Mouse (Mus musculus): Measurements from ENCODE around the gene Gm3646.

The Gm3646 gene

GRCm38 (mm10) chr1:39805243-39805979 is at the start of gene Gm3646:
TSS of gene Gm3646 (minus strand) at chr1:39805332.
- no peak for DNase-seq (ENCODE audit: low read depth, low spot score)

GRCm38 (mm10) chr1:39847066-39847465 is 41.9 kb upstream of the Gm3646 start:
- DNase-seq (ENCODE audit: low read depth, low spot score) = peak; percentile 12

- no peak for DNase-seq (ENCODE audit: low read depth, low spot score)
These were observed 41.0 kb upstream of the Gm3646 start for GRCm38 (mm10) chr1:39846031-39846550.

- DNase-seq (ENCODE audit: low read depth, low spot score) = peak; percentile 85
These were observed 38.2 kb upstream of the Gm3646 start for GRCm38 (mm10) chr1:39843328-39843727.

GRCm38 (mm10) chr1:39842218-39843007 is 37.3 kb upstream of the Gm3646 start:
- peak; percentile 92 for DNase-seq (ENCODE audit: low read depth, low spot score)

GRCm38 (mm10) chr1:39840856-39841255 is 35.7 kb upstream of the Gm3646 start:
- DNase-seq (ENCODE audit: low read depth, low spot score) = peak; percentile 81

GRCm38 (mm10) chr1:39839838-39840237 is 34.7 kb upstream of the Gm3646 start:
- peak; percentile 85 for DNase-seq (ENCODE audit: low read depth, low spot score)

- DNase-seq (ENCODE audit: low read depth, low spot score) = no peak
These were observed 34.1 kb upstream of the Gm3646 start for GRCm38 (mm10) chr1:39839217-39839616.

- no peak for DNase-seq (ENCODE audit: low read depth, low spot score)
These were observed 33.5 kb upstream of the Gm3646 start for GRCm38 (mm10) chr1:39838487-39839169.

GRCm38 (mm10) chr1:39831594-39832039 is 26.5 kb upstream of the Gm3646 start:
- no peak for DNase-seq (ENCODE audit: low read depth, low spot score)

GRCm38 (mm10) chr1:39830786-39831593 is 25.9 kb upstream of the Gm3646 start:
- no peak for DNase-seq (ENCODE audit: low read depth, low spot score)

- DNase-seq (ENCODE audit: low read depth, low spot score) = no peak
These were observed 19.8 kb upstream of the Gm3646 start for GRCm38 (mm10) chr1:39824902-39825301.

- no peak for DNase-seq (ENCODE audit: low read depth, low spot score)
These were observed 19.1 kb upstream of the Gm3646 start for GRCm38 (mm10) chr1:39824240-39824639.

GRCm38 (mm10) chr1:39819596-39819995 is 14.5 kb upstream of the Gm3646 start:
- no peak for DNase-seq (ENCODE audit: low read depth, low spot score)

GRCm38 (mm10) chr1:39815766-39816165 is 10.6 kb upstream of the Gm3646 start:
- peak; percentile 23 for DNase-seq (ENCODE audit: low read depth, low spot score)

GRCm38 (mm10) chr1:39813067-39813466 is 7.9 kb upstream of the Gm3646 start:
- no peak for DNase-seq (ENCODE audit: low read depth, low spot score)

- no peak for DNase-seq (ENCODE audit: low read depth, low spot score)
These were observed 343 bp downstream of the Gm3646 start for GRCm38 (mm10) chr1:39804789-39805188.

GRCm38 (mm10) chr1:39802946-39803345 is 2.2 kb downstream of the Gm3646 start:
- DNase-seq (ENCODE audit: low read depth, low spot score) = no peak

- DNase-seq (ENCODE audit: low read depth, low spot score) = no peak
These were observed 7.6 kb downstream of the Gm3646 start for GRCm38 (mm10) chr1:39797496-39797895.

- no peak for DNase-seq (ENCODE audit: low read depth, low spot score)
These were observed 8.4 kb downstream of the Gm3646 start for GRCm38 (mm10) chr1:39796765-39797164.

- peak; percentile 41 for DNase-seq (ENCODE audit: low read depth, low spot score)
These were observed 20.5 kb downstream of the Gm3646 start for GRCm38 (mm10) chr1:39784632-39785031.

All from A20 (cell line).